Mouse (Mus musculus) urinary bladder, postnatal 4 days (tissue): ENCODE measurements around the gene Dtnb.
"Not testable (repeated sequence)": the region's sequence is repeated elsewhere in the genome, so short reads cannot be mapped to it uniquely, and the experiment has no call there.

Experiments used
- DNase-seq, 2 experiments: peaks; one replicate each; pipeline ENCODE4 v3.0.0; 2021 to 2022; ENCODE audit warnings: low spot score in 2 of 2

Dtnb gene

GRCm38 (mm10) chr12:3660985-3661635 lies 88.9 kb downstream of the Dtnb start:
- no peak for DNase-seq

- DNase-seq, result no peak
Measured at GRCm38 (mm10) chr12:3662660-3663059, 90.5 kb downstream of the Dtnb start.

GRCm38 (mm10) chr12:3663386-3663785 lies 91.2 kb downstream of the Dtnb start:
- DNase-seq, result no peak

DNA sequence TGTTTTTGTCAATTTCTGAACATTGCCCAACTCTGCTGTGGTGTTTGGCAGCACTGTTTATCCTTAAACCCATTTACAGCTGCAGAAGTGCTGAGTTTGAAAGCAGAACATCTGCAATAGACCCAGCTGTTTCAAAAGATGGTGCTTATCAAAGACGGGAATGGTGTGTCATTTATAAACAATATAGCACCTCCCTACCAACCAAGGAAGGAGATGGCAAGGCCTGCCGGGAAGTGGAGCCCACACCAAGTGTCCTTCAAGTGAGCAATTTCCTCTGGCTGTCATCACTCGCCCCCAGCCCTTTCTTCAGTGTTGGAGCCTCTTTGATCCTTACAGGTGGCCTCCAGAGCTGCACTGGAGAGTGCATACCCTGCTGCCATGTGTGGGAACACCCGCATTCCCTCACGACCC lies 97.8 kb downstream of the Dtnb start:
- no peak for DNase-seq

DNA sequence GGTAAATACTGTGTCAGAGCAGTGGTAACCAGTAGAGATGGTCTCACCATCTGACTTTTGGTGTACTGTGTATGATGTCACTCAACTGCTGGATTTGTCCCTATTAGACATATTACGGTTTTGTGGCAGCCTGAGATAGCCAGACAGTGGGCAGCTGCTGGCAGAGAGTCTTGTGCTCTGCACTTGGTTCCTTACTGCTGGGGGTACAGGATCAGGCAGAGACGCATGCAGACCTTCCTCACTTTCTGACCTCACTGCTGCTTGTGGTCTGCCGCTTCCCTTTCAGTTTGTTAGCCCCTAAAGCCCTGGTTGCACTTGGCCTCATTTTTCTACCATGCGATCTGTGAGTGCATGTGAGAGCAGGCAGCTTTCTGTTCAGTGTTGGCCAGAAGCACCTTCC lies 98.9 kb downstream of the Dtnb start:
- no peak for DNase-seq

DNA sequence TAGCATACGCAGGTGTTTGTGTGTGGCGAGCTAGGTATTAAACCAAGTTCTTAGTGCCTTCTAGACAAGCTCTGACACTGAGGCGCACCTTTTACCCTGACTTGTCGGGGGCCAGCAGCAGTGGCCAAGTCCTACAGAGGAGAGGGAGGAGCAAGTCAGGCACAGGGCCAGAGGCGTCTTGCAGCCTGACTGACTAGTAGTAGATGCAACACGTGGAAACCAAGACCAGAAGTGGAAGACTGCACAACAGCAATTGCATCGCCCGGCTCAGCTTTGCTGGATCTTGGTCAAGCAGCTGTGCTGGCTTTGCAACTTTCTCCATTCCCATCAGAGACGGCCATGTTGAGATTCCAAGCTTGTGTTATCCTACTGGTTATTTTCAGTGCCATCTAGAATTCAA lies 100.6 kb downstream of the Dtnb start:
- DNase-seq, result no peak

- DNase-seq, result no peak
Measured at GRCm38 (mm10) chr12:3673886-3674285, 101.7 kb downstream of the Dtnb start.

- no peak for DNase-seq
Measured at GRCm38 (mm10) chr12:3674913-3675312, 102.7 kb downstream of the Dtnb start.

DNA sequence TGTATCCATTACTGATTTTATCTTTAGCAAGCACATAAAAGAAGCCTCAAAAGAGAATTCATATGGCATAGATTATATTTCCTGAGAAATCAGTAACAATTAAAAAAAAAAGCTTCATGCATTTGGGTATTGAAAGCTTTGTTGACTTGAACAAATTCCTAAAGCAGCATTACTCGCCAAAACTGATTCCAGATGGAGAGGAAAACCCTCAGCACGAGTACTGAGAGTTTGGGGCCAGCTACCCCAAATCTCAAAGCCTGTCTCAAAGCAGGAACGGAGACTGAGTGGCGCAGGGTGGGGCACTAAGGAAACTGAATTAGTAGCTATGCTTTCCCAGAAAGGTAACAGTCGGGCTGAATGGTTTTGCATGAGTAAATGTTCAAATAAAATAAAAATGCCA lies 108.5 kb downstream of the Dtnb start:
- DNase-seq, result no peak

GRCm38 (mm10) chr12:3683041-3683440 lies 110.9 kb downstream of the Dtnb start:
- DNase-seq, result no peak

- no peak for DNase-seq
Measured at GRCm38 (mm10) chr12:3686419-3686940, 114.3 kb downstream of the Dtnb start.

DNA sequence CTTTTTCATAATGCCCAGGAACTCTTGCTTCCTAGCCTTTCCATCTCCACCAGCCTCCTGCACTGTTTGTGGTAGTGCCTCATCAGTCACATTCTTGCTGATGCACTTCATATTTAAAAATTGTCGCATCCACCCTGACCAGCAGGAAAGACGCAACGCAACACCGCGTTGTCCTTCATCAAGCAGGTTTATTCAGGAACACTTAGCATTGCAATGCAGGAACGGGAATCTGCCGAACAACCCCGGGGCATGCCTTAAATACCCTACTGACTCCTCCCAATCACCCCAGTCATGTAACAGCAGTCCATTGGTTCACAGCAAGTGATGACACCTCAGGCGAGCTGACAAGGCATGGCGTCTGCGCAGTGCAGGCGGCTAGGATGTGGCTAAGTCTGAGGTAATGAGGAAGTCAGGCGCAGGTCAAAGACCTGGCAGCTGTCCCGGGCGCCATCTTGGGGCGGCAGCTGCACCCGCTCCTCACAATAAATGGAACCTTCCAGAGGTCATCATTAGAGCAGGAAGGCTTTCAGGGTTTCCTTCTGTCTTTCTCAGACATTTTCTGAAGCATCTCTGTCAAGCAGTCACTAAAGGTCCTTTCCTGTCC lies 118.8 kb downstream of the Dtnb start:
- DNase-seq, result not testable (repeated sequence)

- no peak for DNase-seq
Measured at GRCm38 (mm10) chr12:3692795-3693392, 120.7 kb downstream of the Dtnb start.

- no peak for DNase-seq
Measured at GRCm38 (mm10) chr12:3695741-3696501, 123.7 kb downstream of the Dtnb start.

DNA sequence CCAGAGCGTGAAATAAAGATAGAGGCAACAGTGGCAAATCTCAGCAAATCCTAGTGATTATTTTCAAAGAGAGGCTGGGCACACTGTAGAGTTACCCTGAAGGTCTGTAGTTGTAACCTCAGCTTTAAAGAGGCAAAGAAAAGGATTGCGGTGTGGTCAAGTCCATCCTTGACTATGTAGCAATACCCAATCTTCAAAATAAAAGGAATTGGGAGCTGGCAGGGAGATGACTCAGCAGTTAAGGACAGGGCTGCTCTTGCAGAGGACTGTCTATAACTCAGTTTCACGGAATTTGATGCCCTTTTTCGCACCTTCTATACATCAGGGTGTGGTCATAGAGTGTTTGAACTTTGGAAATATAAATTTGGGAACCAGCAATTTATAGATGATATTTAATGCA lies 128.3 kb downstream of the Dtnb start:
- DNase-seq, result no peak

GRCm38 (mm10) chr12:3702903-3703302 lies 130.7 kb downstream of the Dtnb start:
- DNase-seq, result no peak

DNA sequence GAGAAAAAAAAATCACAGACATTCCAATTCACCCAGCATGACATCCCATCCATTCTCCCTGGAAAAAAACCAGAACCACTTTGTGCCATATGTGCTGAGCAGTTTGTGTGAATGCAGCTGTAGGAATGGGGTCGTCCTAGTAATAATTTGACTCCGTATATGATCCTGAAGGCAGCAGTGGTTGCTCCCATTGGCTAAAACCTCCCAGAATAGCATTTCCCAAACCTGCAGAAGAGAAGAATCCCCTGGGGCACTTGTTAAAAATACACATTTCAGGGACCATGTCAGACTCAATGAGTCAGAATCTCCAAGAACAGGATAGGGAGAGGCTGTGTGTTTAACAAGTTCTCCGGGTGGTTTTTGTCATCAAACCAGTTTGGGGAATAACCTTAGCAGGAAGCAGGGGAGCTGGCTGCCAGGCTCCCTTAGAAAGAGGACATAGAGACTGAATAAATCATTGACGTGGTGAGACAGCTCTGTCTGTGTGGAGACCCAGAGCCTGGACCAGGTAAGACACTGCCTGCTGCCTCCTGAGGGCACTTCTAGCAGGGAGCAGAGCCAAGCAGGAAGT lies 147.1 kb downstream of the Dtnb start:
- no peak for DNase-seq

GRCm38 (mm10) chr12:3720527-3720926 lies 148.3 kb downstream of the Dtnb start:
- DNase-seq, result no peak

GRCm38 (mm10) chr12:3723762-3724161 lies 151.6 kb downstream of the Dtnb start:
- DNase-seq, result no peak

DNA sequence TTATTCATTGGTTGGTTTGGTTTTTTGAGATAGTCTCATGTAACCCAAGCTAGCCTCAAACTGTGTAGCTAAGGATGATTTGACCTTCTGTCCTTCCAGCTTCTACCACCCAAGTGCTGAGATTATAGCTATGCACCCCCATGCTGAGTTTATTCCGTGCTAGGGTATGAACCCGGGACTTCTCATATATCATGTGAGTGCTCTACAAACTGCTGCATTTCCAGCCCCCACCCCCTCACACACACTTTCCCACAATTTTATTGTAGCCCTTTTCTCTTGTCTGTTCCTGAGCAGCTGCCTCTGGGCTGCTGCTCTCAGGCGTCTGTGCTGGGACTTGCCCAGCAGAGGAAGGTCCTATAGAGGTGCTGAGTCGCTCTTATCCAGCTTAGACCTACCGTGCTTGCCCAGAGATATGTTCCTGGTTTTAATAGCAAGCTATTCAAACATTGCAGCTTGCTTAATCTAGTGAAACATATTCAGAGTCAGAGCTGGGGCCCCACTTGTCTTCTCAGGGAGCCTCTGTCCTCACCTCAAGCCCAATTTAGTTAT lies 152.7 kb downstream of the Dtnb start:
- DNase-seq, result no peak

GRCm38 (mm10) chr12:3729521-3730075 lies 157.4 kb downstream of the Dtnb start:
- DNase-seq, result no peak
